26 mouse cellular contexts compared by ENCODE assay signal in genomic region chr4:120586986-120587385, GRCm38 (mm10). TPM values are rescaled to one million over a fixed set of nuclear protein-coding genes. Genes with fewer than 3 reads are reported as not detected.
DNase-seq lines count a peak whose midpoint lies in the region; ATAC-seq and TF ChIP-seq lines count a peak whose summit lies in the region.
"Had no signal": no experiment of that assay in that cellular context is flagged by ENCODE, and none has a peak within 500 bp of the region (broad histone marks: within the 10 kb centered on the region; RNA-seq: fewer than 3 reads in every experiment).

No protein-coding gene starts in this region.

- no peaks in the 10 kb centered on the region for H3K36me3 ChIP-seq in lung, postnatal 0 days (ENCODE audit: insufficient read depth, low read length)
- H3K36me3 ChIP-seq: embryonic facial prominence, embryonic 10.5 days; embryonic facial prominence, embryonic 12.5 days; forebrain, embryonic 15.5 days; G1E had no signal

- 65% methylated on average over 1 of the region's 1 CpGs for WGBS in lung, postnatal 0 days

- no peaks in the 10 kb centered on the region for H3K9me3 ChIP-seq in lung, postnatal 0 days (ENCODE audit: low read length)
- H3K9me3 ChIP-seq: embryonic facial prominence, embryonic 10.5 days; embryonic facial prominence, embryonic 12.5 days; forebrain, embryonic 15.5 days had no signal

- TF ChIP-seq CTCF in lung, postnatal 0 days (IDR thresholded peaks at IDR 0.05): no peak

- H3K27me3 ChIP-seq in lung, postnatal 0 days (replicated peaks; ENCODE audit: insufficient read depth, low read length): no peaks in the 10 kb centered on the region

- ATAC-seq in megakaryocyte-erythroid progenitor cell, adult 5-6 weeks (replicated peaks; ENCODE audit: low FRiP score, low TSS enrichment, poor library complexity, severe bottlenecking): 0 out of 2 replicates have a peak, but pooled peaks have one; percentile 27
- ATAC-seq in lung, postnatal 0 days: no peak
- ATAC-seq: CD4-positive, CD25-positive, alpha-beta regulatory T cell, adult 4 months; forebrain, embryonic 15.5 days; forebrain, postnatal 0 days had no signal

- peaks cover 3% of the 10 kb centered on the region; the same call in 1 of the 2 replicates for H3K4me1 ChIP-seq in lung, postnatal 0 days (ENCODE audit: insufficient read depth, low read depth, low read length)
- H3K4me1 ChIP-seq: embryonic facial prominence, embryonic 12.5 days; forebrain, embryonic 15.5 days had no signal

- H3K4me2 ChIP-seq in lung, postnatal 0 days (replicated peaks; ENCODE audit: low read depth, low read length): no peak overlapping the region
- H3K4me2 ChIP-seq: embryonic facial prominence, embryonic 12.5 days; forebrain, embryonic 15.5 days had no signal

- DNase-seq in retina, postnatal 1 day: peak; percentile 70
- DNase-seq in retina, embryonic 14.5 days (ENCODE audit: low spot score): no peak
- peak; percentile 67 for DNase-seq in Muller cell, postnatal 12 days (ENCODE audit: inconsistent ontology term)
- DNase-seq in thymus, postnatal 14 days: no peak
- DNase-seq in lung, postnatal 0 days (ENCODE audit: low spot score): no peak
- DNase-seq: adrenal gland, adult 2 months; adrenal gland, postnatal 10 days; adrenal gland, postnatal 25 days; B cell, adult 2 months; cerebellum, adult 11-12 months; cerebellum, adult 2 months; cerebellum, adult 9-10 months; cerebellum, postnatal 10 days; cerebellum, postnatal 25 days; forebrain, postnatal 0 days had no signal

- H3K4me3 ChIP-seq in lung, postnatal 0 days (ENCODE audit: low read depth, low read length): no peak overlapping the region
- H3K4me3 ChIP-seq: embryonic facial prominence, embryonic 10.5 days; embryonic facial prominence, embryonic 12.5 days; forebrain, embryonic 15.5 days had no signal

- H3K27ac ChIP-seq in lung, postnatal 0 days (ENCODE audit: low read length): no peak overlapping the region
- H3K27ac ChIP-seq: embryonic facial prominence, embryonic 10.5 days; embryonic facial prominence, embryonic 12.5 days; forebrain, embryonic 15.5 days had no signal

- no peak for TF ChIP-seq EP300 in lung, postnatal 0 days (IDR thresholded peaks at IDR 0.05)

- no peak overlapping the region for H3K9ac ChIP-seq in lung, postnatal 0 days (replicated peaks; ENCODE audit: low read depth)
- H3K9ac ChIP-seq: embryonic facial prominence, embryonic 12.5 days; forebrain, embryonic 15.5 days; forebrain, postnatal 0 days had no signal

RNA-seq across cellular contexts. Expression of gene Gm8439, which starts 1.6 kb away (rescaled TPM):
- total RNA-seq in megakaryocyte-erythroid progenitor cell, adult 5-6 weeks (2014; fragmentation: Nextera tagmentation): not detected in 2 replicates
- total RNA-seq in megakaryocyte-erythroid progenitor cell, adult 5-6 weeks (2017): not detected in 2 replicates
- not detected in 2 replicates for polyA plus RNA-seq in lung, postnatal 0 days (2015; fragmentation: Nextera tagmentation; extraction: Ambion mirVana)
- total RNA-seq: adrenal gland, adult 2 months; adrenal gland, postnatal 10 days; adrenal gland, postnatal 25 days; adrenal gland, postnatal 4 days; CH12.LX; forebrain, postnatal 0 days; G1E had no signal
- polyA plus RNA-seq: adrenal gland, adult 2 months; cerebellum, adult 2 months; cortical plate, adult 2 months; embryonic facial prominence, embryonic 10.5 days; embryonic facial prominence, embryonic 12.5 days; embryonic facial prominence, embryonic 14.5 days; forebrain, embryonic 11.5 days; forebrain, embryonic 15.5 days; forebrain, postnatal 0 days; G1E had no signal

RNA-seq across cellular contexts. Expression of gene Ctps, which starts 16.9 kb away (rescaled TPM):
- total RNA-seq in megakaryocyte-erythroid progenitor cell, adult 5-6 weeks (2014; fragmentation: Nextera tagmentation): 60.6 and 73.1 TPM in 2 replicates
- 77.1 and 90.0 TPM in 2 replicates for total RNA-seq in megakaryocyte-erythroid progenitor cell, adult 5-6 weeks (2017)
- polyA plus RNA-seq in lung, postnatal 0 days (2015; fragmentation: Nextera tagmentation; extraction: Ambion mirVana): 38.5 and 65.1 TPM in 2 replicates

RNA-seq across cellular contexts. Expression of gene Slfnl1, which starts 55.0 kb away (rescaled TPM):
- not detected in 2 replicates for total RNA-seq in megakaryocyte-erythroid progenitor cell, adult 5-6 weeks (2014; fragmentation: Nextera tagmentation)
- not detected in 2 replicates for total RNA-seq in megakaryocyte-erythroid progenitor cell, adult 5-6 weeks (2017)
- 0.10 TPM in 1 of 2 replicates, not detected in the other for polyA plus RNA-seq in lung, postnatal 0 days (2015; fragmentation: Nextera tagmentation; extraction: Ambion mirVana)
- total RNA-seq: forebrain, postnatal 0 days; G1E had no signal
- polyA plus RNA-seq: CD4-positive, CD25-positive, alpha-beta regulatory T cell, adult 4 months; embryonic facial prominence, embryonic 10.5 days; embryonic facial prominence, embryonic 12.5 days; embryonic facial prominence, embryonic 14.5 days; forebrain, embryonic 11.5 days; forebrain, embryonic 15.5 days; forebrain, postnatal 0 days; G1E had no signal

Comparison
In these comparisons a context has a peak if more than half of its experiments do, and no peak if none do; other contexts are left out.
1. DNase-seq: peak in retina, postnatal 1 day (single experiment) and Muller cell, postnatal 12 days (single experiment); none in retina, embryonic 14.5 days (single experiment), thymus, postnatal 14 days (single experiment) and lung, postnatal 0 days (single experiment).